In the genomic region with DNA sequence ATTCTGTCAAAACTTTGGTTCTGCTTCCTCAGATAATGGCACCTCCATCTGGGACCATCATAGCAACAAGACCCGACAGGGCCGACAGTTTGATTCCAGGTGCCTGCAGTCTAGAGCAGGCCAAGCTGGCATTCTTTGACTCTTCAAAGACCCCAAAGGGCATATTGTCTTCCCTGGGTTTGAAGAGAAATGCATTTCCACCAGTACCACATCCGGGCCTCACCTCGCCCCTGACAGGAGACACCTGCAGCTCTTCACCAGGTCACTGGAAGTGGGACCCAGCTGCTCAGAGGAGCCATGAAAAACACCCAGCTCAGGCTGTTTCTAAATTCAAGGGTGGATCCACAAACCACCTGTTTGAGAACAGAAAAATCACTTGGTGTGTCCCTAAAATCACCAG, we compare ENCODE assay signal across 28 mouse cellular contexts.
A peak's percentile ranks its signal among the peaks of the same experiment; 100 is the strongest.
DNase-seq lines count a peak whose midpoint lies in the region; ATAC-seq lines count a peak whose summit lies in the region.
"Had no signal": no experiment of that assay in that cellular context is flagged by ENCODE, and none has a peak within 500 bp of the region (broad histone marks: within the 10 kb centered on the region; RNA-seq: fewer than 3 reads in every experiment).

No protein-coding gene starts in this region.

- no peak overlapping the region for H3K9ac ChIP-seq in heart, embryonic 12.5 days
- H3K9ac ChIP-seq: embryonic facial prominence, embryonic 13.5 days; forebrain, embryonic 12.5 days; forebrain, embryonic 15.5 days; heart, embryonic 13.5 days; hindbrain, embryonic 14.5 days had no signal

- no peak overlapping the region for H3K4me3 ChIP-seq in heart, embryonic 12.5 days
- H3K4me3 ChIP-seq: embryonic facial prominence, embryonic 10.5 days; embryonic facial prominence, embryonic 13.5 days; erythroblast, embryonic 14.5 days; forebrain, embryonic 12.5 days; forebrain, embryonic 15.5 days; gastrocnemius, adult 2 months; heart, embryonic 13.5 days had no signal

- DNase-seq in heart, adult 11 months = peak; percentile 69
- peak; percentile 62 to 76 for DNase-seq in thymus, adult 18-20 months
- DNase-seq in thymus, postnatal 10 days (ENCODE audit: low spot score in 2 of 2) = peak; percentile 60 to 78
- DNase-seq in thymus, postnatal 36 days = peak; percentile 60 to 80
- no peak for DNase-seq in frontal cortex, adult 2 months (ENCODE audit: extremely low spot score in 1 of 2, low spot score in 1 of 2)
- DNase-seq in spleen, postnatal 14 days (ENCODE audit: low spot score in 2 of 2) = no peak
- DNase-seq in ovary, postnatal 36 days (ENCODE audit: low spot score) = no peak
- DNase-seq: adrenal gland, adult 8-10 months; adrenal gland, postnatal 25 days; cerebellum, adult 11-12 months; cerebellum, adult 8-10 months; cerebellum, postnatal 10 days; cerebellum, postnatal 36 days; embryo, embryonic 11 days; gastrocnemius, adult 2 months; gastrocnemius, postnatal 14 days; heart, adult 18-20 months; heart, postnatal 14 days; heart, postnatal 4 days had no signal

- ATAC-seq in heart, embryonic 12.5 days (ENCODE audit: insufficient number of reproducible peaks, low FRiP score) = no peak
- ATAC-seq: activated CD4-positive, CD25-positive, alpha-beta regulatory T cell, adult 4 months; forebrain, embryonic 15.5 days had no signal

- no peak overlapping the region for H3K27ac ChIP-seq in heart, embryonic 12.5 days (ENCODE audit: poor library complexity, severe bottlenecking)
- H3K27ac ChIP-seq: embryonic facial prominence, embryonic 10.5 days; embryonic facial prominence, embryonic 13.5 days; forebrain, embryonic 12.5 days; forebrain, embryonic 15.5 days; gastrocnemius, adult 2 months; heart, embryonic 13.5 days; hindbrain, embryonic 14.5 days had no signal

- H3K27me3 ChIP-seq in heart, embryonic 12.5 days (replicated peaks) = no peaks in the 10 kb centered on the region
- H3K27me3 ChIP-seq: embryonic facial prominence, embryonic 13.5 days; forebrain, embryonic 15.5 days; heart, embryonic 13.5 days had no signal

- H3K4me2 ChIP-seq in heart, embryonic 12.5 days = no peak overlapping the region
- H3K4me2 ChIP-seq: embryonic facial prominence, embryonic 13.5 days; forebrain, embryonic 12.5 days; forebrain, embryonic 15.5 days; heart, embryonic 13.5 days; hindbrain, embryonic 14.5 days had no signal

- H3K9me3 ChIP-seq in heart, embryonic 12.5 days (replicated peaks) = 0 out of 2 replicates have a peak, but pooled peaks cover 2% of the 10 kb centered on the region
- H3K9me3 ChIP-seq: embryonic facial prominence, embryonic 10.5 days; embryonic facial prominence, embryonic 13.5 days; forebrain, embryonic 12.5 days; forebrain, embryonic 15.5 days; heart, embryonic 13.5 days had no signal

- H3K36me3 ChIP-seq in heart, embryonic 12.5 days = no peaks in the 10 kb centered on the region
- H3K36me3 ChIP-seq: embryonic facial prominence, embryonic 10.5 days; embryonic facial prominence, embryonic 13.5 days; forebrain, embryonic 12.5 days; forebrain, embryonic 15.5 days; heart, embryonic 13.5 days had no signal

- 83% methylated on average over 4 of the region's 4 CpGs for WGBS in heart, embryonic 12.5 days

- no peaks in the 10 kb centered on the region for H3K4me1 ChIP-seq in heart, embryonic 12.5 days (replicated peaks)
- H3K4me1 ChIP-seq: embryonic facial prominence, embryonic 10.5 days; embryonic facial prominence, embryonic 13.5 days; forebrain, embryonic 12.5 days; forebrain, embryonic 15.5 days; heart, embryonic 13.5 days had no signal

Comparison
In these comparisons a context has a peak if more than half of its experiments do, and no peak if none do; other contexts are left out.
1. DNase-seq: peak in heart, adult 11 months (single experiment), thymus, adult 18-20 months (2 of 2), thymus, postnatal 10 days (2 of 2) and thymus, postnatal 36 days (2 of 2); none in frontal cortex, adult 2 months (0 of 2), spleen, postnatal 14 days (0 of 2) and ovary, postnatal 36 days (single experiment).